Mouse (Mus musculus): ENCODE data around the gene Sesn2.

- no peak for TF ChIP-seq CTCF (IDR thresholded peaks at IDR 0.05; ENCODE audit: extremely low read depth, insufficient read depth, low read length)
- no peak for TF ChIP-seq POLR2A (IDR thresholded peaks at IDR 0.05; ENCODE audit: extremely low read depth, insufficient read depth, low read length)
Observed at GRCm38 (mm10) chr4:132527917-132528522, 17.7 kb upstream of the Sesn2 start.

Measured in cortical plate, adult 2 months (tissue).